Mouse (Mus musculus) WW6 (cell line): ENCODE measurements around the gene Fam213a.
A peak's percentile ranks its signal among the peaks of the same experiment; 100 is the strongest.

Source experiments
- DNase-seq: peaks from one replicate; pipeline ENCODE4 v3.0.0-alpha.2; 2013; ENCODE audit warnings: low read depth, low spot score

Fam213a gene

GRCm38 (mm10) chr14:41004201-41005141, 9.1 kb downstream of the Fam213a start:
- no peak for DNase-seq

GRCm38 (mm10) chr14:41001576-41001975, 12.0 kb downstream of the Fam213a start:
- no peak for DNase-seq

- no peak for DNase-seq
Observed at GRCm38 (mm10) chr14:41000801-41001200, 12.8 kb downstream of the Fam213a start.

GRCm38 (mm10) chr14:40999904-41000645, 13.5 kb downstream of the Fam213a start:
- no peak for DNase-seq

- DNase-seq = no peak
Observed at GRCm38 (mm10) chr14:40996171-40996570, 17.4 kb downstream of the Fam213a start.

GRCm38 (mm10) chr14:40992464-40992863, 21.1 kb downstream of the Fam213a start:
- no peak for DNase-seq

- DNase-seq = no peak
Observed at GRCm38 (mm10) chr14:40988780-40989179, 24.8 kb downstream of the Fam213a start.

- no peak for DNase-seq
Observed at GRCm38 (mm10) chr14:40987184-40987583, 26.4 kb downstream of the Fam213a start.

- no peak for DNase-seq
Observed at GRCm38 (mm10) chr14:40985635-40986034, 28.0 kb downstream of the Fam213a start.

- DNase-seq = no peak
Observed at GRCm38 (mm10) chr14:40979723-40980122, 33.9 kb downstream of the Fam213a start.

GRCm38 (mm10) chr14:40979002-40979401, 34.6 kb downstream of the Fam213a start:
- no peak for DNase-seq

- no peak for DNase-seq
Observed at GRCm38 (mm10) chr14:40975127-40975721, 38.4 kb downstream of the Fam213a start.

GRCm38 (mm10) chr14:40968051-40968450, 45.5 kb downstream of the Fam213a start:
- DNase-seq = no peak

- DNase-seq = no peak
Observed at GRCm38 (mm10) chr14:40967598-40967900, 46.0 kb downstream of the Fam213a start.

- peak; percentile 94 for DNase-seq
Observed at GRCm38 (mm10) chr14:40966862-40967597, 46.6 kb downstream of the Fam213a start.

GRCm38 (mm10) chr14:40966392-40966861, 47.2 kb downstream of the Fam213a start, which contains the start of gene Tspan14:
Gene Tspan14, minus strand, starts transcription at chr14:40966807.
- DNase-seq = no peak

- DNase-seq = no peak
Observed at GRCm38 (mm10) chr14:40965507-40966356, 47.9 kb downstream of the Fam213a start.

GRCm38 (mm10) chr14:40964881-40965280, 48.7 kb downstream of the Fam213a start:
- no peak for DNase-seq

GRCm38 (mm10) chr14:40964214-40964610, 49.4 kb downstream of the Fam213a start:
- DNase-seq = no peak

- no peak for DNase-seq
Observed at GRCm38 (mm10) chr14:40963501-40964213, 49.9 kb downstream of the Fam213a start.
